Mouse (Mus musculus) brown adipose tissue, adult 24 weeks (tissue): ENCODE measurements around the gene Uqcc1. TPM values are rescaled to one million over a fixed set of nuclear protein-coding genes. Genes with fewer than 3 reads are reported as not detected.

Experiments
- H3K27ac ChIP-seq: fragments of 200-500 bp; replicated peaks from 2 replicates; pipeline ENCODE4 v1.5.1; 2012; ENCODE audit warnings: low read depth, mild to moderate bottlenecking, low read length
- H3K4me1 ChIP-seq: fragments of 200-500 bp; 2 replicates; pipeline ENCODE4 v1.6.1; 2012; ENCODE audit warnings: low read length, mixed read lengths; ENCODE audit not compliant: control insufficient read depth, insufficient read depth, insufficient read length
- H3K4me3 ChIP-seq: fragments of 200-500 bp; 2 replicates; pipeline ENCODE4 v1.5.1; 2012; ENCODE audit warnings: low read depth, mild to moderate bottlenecking, low read length, moderate library complexity; ENCODE audit not compliant: insufficient read depth
- polyA plus RNA-seq: library from polyadenylated mRNA; stranded (reverse); fragments of >200 nt; gene quantifications from 2 replicates; pipeline ENCODE4 v1.2.4, GENCODE M21; 2012; ENCODE audit not compliant: missing spikeins, insufficient read depth, insufficient read length

The Uqcc1 gene
- polyA plus RNA-seq, 1 experiment, result 178 TPM

DNA sequence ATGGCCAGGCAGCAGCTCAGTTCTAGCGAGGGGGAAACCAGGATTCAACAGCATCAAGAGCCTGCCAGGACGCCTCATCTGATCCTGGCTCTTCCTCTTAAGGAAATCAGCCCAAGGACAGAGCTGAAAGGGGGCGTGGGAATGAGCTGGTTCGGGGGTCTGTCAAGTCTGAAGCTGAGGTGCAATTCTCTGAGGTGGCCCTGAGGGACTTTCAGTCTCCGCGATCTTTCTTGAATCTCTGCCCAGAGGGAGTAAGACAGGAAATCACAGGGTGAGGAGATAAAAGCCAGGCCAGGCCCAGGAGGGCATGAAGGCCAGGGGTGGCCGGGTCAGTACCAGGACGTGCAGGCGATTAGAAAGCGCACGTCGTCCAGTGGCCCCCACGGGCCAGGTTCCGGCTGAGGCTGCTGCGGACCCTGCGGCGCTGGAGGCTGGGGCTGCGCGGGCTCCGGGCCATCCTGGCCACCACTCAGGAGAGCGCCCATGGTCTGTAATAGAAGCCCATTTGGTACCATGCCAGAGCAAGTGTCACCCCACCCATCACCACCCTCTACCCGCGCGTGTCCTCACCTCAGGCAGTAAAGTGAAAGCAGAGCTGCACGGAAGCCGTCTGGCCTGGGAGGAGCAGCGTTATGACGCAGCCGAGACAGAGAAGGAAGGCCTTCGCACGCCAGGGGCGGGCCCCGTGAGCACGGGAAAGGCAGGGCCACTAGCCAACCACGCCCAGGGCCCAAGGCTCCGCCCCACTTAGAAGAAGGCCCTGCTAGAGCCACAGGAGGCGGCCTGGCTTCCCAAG lies 111.3 kb downstream of the Uqcc1 start:
- no peaks in the 10 kb centered on the region; the same call in 1 of the 2 replicates for H3K4me1 ChIP-seq
- peak overlapping the region; percentile 88 for H3K4me3 ChIP-seq
- H3K27ac ChIP-seq, result peak overlapping the region; percentile 83

GRCm38 (mm10) chr2:155817301-155818245 lies 112.5 kb downstream of the Uqcc1 start:
- Histone ChIP-seq H3K27ac (no peak overlapping the region), H3K4me1 (no peaks in the 10 kb centered on the region; the same call in 1 of the 2 replicates), H3K4me3 (peak overlapping the region; percentile 88)

- Histone ChIP-seq H3K4me1 (no peaks in the 10 kb centered on the region; the same call in 1 of the 2 replicates), H3K4me3 (no peak overlapping the region), H3K27ac (no peak overlapping the region)
Observed at GRCm38 (mm10) chr2:155816179-155816578, 113.9 kb downstream of the Uqcc1 start.

- Histone ChIP-seq H3K4me1 (no peaks in the 10 kb centered on the region; the same call in 1 of the 2 replicates), H3K27ac (no peak overlapping the region), H3K4me3 (no peak overlapping the region)
Observed at GRCm38 (mm10) chr2:155814829-155815228, 115.3 kb downstream of the Uqcc1 start.

GRCm38 (mm10) chr2:155812637-155813036 lies 117.5 kb downstream of the Uqcc1 start:
- Histone ChIP-seq H3K27ac (no peak overlapping the region), H3K4me3 (no peak overlapping the region), H3K4me1 (no peaks in the 10 kb centered on the region)

- H3K4me1 ChIP-seq, result no peaks in the 10 kb centered on the region
- no peak overlapping the region for H3K4me3 ChIP-seq
- no peak overlapping the region for H3K27ac ChIP-seq
Observed at GRCm38 (mm10) chr2:155811821-155812396, 118.2 kb downstream of the Uqcc1 start.

DNA sequence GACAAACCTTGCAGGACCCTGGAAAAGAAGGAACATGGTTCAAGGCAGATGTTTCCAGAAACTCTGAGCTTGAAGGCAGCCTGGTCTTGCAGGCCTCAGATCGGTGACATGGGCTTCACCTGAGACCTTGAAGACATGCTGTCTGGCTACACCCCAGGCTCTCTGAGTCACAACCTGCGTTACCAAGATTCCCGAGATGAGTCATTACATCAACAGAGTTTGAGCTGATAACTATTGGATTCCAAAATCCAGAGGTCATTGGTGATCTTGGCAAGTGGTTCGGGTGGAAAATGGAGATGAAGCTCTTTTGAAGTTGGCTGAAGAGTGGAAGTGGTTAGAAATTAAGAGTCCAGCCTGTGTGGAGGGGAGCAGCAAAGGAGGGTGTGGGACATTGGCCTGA lies 120.5 kb downstream of the Uqcc1 start:
- no peak overlapping the region for H3K4me3 ChIP-seq
- H3K4me1 ChIP-seq, result no peaks in the 10 kb centered on the region; the same call in 1 of the 2 replicates
- no peak overlapping the region for H3K27ac ChIP-seq

DNA sequence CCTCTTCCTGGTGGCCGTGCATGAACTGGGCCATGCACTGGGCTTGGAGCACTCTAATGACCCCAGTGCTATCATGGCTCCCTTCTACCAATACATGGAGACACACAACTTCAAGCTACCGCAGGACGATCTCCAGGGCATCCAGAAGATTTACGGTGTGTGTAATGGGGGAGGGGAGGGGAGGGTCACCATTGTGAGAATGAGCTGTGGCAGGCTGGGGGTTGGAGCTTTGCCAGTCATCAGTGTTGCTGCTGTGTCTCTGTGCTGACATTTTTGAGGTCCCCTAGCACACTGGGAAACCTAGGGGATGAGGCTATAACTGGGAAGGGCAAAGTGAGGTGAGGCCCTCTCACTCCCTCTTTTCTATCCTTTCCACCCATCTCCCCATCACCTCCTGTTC lies 122.7 kb downstream of the Uqcc1 start:
- no peak overlapping the region for H3K27ac ChIP-seq
- no peak overlapping the region for H3K4me3 ChIP-seq
- H3K4me1 ChIP-seq, result no peaks in the 10 kb centered on the region; the same call in 1 of the 2 replicates

DNA sequence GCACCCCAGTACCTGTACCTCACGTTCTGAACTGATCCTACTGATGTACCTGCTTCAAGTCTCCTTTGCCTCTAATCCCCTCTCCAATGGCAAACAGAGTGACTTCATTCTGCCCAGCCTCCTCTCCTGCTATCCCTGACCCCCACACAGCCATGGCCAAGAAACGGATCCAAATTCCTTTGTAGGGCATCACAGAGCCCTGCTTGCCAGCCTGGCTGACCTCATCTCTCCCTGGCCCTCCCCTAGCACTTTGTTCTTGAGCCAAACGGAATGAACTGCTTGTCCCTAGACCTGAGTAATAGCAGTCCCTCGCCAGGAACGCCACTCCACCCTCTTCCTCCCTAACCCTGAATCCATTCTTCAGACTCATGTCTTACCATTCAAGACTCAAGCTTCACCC lies 123.6 kb downstream of the Uqcc1 start:
- no peaks in the 10 kb centered on the region; the same call in 1 of the 2 replicates for H3K4me1 ChIP-seq
- no peak overlapping the region for H3K27ac ChIP-seq
- no peak overlapping the region for H3K4me3 ChIP-seq

GRCm38 (mm10) chr2:155805925-155806255 lies 124.2 kb downstream of the Uqcc1 start:
- H3K4me1 ChIP-seq, result no peaks in the 10 kb centered on the region; the same call in 1 of the 2 replicates
- no peak overlapping the region for H3K27ac ChIP-seq
- H3K4me3 ChIP-seq, result no peak overlapping the region

- Histone ChIP-seq H3K27ac (no peak overlapping the region), H3K4me1 (no peaks in the 10 kb centered on the region; the same call in 1 of the 2 replicates), H3K4me3 (no peak overlapping the region)
Observed at GRCm38 (mm10) chr2:155805231-155805924, 124.7 kb downstream of the Uqcc1 start.

GRCm38 (mm10) chr2:155804053-155804452 lies 126.1 kb downstream of the Uqcc1 start:
- no peaks in the 10 kb centered on the region; the same call in 1 of the 2 replicates for H3K4me1 ChIP-seq
- no peak overlapping the region for H3K4me3 ChIP-seq
- no peak overlapping the region for H3K27ac ChIP-seq

DNA sequence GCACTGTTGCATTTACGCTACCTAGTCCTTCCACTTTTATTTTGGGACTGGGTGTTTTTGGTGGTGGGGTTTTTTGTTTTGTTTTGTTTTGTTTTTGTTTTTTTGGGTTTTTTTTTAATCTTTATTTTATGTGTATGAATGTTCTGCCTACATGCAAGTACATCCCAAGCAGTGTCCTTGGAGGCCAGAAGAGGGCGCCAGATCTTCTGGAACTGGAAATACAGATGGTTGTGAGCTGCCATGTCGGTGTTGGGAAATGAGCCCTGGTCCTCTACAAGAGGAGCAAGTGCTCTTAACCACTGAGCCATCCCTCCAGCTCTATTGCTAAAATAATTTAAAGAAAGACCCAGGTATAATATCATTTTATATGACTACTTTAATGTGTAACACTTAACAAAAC lies 127.3 kb downstream of the Uqcc1 start:
- no peaks in the 10 kb centered on the region; the same call in 1 of the 2 replicates for H3K4me1 ChIP-seq
- no peak overlapping the region for H3K27ac ChIP-seq
- H3K4me3 ChIP-seq, result no peak overlapping the region

GRCm38 (mm10) chr2:155798613-155799012 lies 131.5 kb downstream of the Uqcc1 start:
- Histone ChIP-seq H3K27ac (no peak overlapping the region), H3K4me3 (no peak overlapping the region), H3K4me1 (no peaks in the 10 kb centered on the region)
